Mouse (Mus musculus): ENCODE results near the gene Mief1.

Gene Mief1

DNA sequence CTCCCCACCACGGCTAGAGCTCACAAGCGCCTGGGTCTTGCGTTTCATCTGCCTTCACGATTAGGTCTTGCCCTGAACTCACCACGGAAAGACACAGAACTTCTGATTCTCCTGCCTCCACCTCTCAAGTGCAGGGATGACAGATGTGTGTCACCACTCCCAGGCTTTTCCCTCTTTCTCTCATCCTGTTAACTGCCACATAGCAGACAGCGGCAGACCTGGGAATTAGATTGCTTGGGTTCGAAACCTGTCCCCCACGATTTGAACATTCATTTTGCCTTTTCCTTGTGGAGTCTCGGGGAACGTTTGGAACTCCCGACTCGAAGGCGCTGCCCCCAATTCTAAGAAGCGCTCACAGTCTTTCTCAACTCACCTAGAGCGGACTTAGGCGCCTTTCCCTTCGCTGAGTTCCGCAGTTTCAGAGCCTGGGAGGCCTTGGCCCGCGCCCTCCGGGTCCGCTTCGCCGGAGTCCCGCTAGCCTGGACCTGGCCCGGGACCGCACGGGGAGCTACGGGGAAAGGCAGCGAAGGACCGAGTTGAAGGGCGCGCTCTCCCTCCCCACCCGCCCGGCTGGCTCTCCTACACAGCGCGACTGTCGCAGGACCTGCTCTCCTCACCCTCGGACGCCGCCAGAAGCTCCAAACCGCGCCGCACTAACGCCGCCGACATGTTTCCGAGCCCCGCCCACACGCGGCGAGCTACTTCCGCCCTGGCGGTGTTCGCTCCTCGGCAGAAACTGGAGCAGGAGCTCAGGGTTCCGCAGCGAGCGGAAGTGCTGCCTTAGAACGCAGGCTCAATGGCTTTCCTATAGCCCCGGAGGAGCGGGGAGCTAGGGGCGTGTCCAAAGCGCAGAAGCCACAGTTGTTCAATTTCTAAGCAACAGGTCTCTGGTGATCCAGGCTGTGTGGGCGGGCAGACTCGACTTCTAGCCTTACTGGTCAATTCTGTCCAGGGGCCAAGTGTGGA, 30.1 kb downstream of the Mief1 start, which contains the start of gene Rps19bp1:
TSS of gene Rps19bp1 (minus strand) at position 706 of the 966 bp plus-strand sequence.
- peak; percentile 81 to 87 for DNase-seq (ENCODE audit: low spot score in 2 of 2)

DNA sequence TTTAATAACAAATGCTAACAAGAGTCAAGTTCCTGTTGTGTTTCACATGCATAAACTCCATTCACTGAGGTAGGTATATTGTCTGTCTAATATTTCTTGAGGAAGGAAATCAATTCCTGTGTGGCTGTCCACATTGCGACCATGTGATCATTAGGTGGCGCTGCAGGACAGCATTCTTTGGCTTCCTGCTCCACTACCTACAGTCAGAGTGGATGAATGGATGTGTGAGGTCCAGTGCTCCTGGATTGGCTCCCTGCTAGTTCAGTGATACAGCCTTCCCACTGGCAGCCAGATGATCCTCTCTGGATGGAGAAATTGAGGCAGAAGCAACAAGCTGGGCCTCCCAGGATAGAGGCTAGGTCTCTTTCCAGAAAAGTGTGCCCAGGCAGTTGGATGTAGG, 32.5 kb downstream of the Mief1 start:
- DNase-seq (ENCODE audit: low spot score in 2 of 2) = peak in 1 of 2 experiments; percentile 65

DNA sequence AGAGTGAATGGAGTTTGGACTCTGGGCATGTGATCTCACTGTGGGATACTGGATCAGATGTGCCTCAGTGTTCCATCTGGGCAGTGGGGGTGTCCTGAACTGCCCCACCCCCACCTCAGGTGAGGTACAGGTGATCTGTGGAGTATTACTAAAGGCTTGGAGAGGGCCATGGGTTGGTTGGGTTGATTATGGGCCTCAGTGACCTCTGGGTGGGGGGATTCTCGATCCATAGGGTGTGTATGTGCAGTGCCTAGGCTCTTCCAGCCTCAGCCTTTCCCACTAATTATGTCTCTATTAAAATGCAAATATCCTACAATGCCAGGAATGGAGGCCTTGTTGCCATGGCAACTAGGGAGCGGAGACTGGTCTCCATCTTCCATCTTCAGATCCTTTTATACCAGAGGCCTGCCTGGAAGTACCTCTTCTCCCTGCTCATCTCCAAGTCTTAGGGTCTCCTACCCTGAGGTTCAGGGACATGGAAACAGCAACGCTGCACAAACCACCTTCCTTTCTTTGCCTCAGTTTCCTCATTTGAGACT, 38.1 kb downstream of the Mief1 start:
- no peak for DNase-seq (ENCODE audit: low spot score in 2 of 2)

GRCm38 (mm10) chr15:80277107-80277506, 43.3 kb downstream of the Mief1 start:
- DNase-seq (ENCODE audit: low spot score in 2 of 2) = no peak

DNA sequence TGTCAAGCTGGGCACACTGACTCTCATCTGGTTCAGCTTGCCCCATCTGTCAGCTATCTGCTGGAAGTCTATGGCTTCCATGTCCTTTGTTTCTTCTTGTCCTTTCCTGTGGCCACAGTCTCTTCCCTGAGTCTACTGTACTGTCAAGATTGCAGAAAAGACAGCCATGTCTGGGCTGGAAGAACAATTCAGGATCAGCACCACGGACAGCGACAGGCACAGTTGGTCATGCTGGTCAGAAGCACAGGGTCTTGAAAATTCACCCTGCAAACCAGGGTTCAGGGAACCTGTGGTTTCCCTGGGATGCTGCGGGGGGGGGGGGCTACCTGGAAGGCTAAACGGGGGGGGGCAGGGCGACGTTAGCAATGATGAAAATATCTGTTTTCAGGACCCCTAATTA, 43.8 kb downstream of the Mief1 start:
- peak in 1 of 2 experiments; percentile 34 for DNase-seq (ENCODE audit: low spot score in 2 of 2)

- no peak for DNase-seq (ENCODE audit: low spot score in 2 of 2)
These were observed 44.4 kb downstream of the Mief1 start for GRCm38 (mm10) chr15:80278121-80278759.

DNA sequence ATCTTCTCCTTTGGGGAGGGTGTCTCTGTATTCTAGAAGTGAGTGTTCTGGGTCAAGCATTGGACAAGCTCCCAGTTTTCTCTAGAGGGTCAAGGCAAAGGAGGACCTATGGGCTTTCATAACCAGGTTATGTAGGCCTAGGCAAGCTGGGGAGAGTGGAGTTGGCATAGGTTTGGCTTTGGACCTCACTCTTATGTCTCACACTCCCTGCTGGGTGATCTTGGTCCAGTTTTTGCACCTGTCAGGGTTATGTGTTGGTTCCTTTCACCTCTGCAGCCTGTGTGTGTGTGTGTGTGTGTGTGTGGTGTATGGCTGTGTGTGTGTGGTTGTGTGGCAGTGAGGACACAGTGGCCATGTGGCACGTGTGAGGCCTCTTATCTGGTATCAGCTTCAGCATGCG, 45.2 kb downstream of the Mief1 start:
- no peak for DNase-seq (ENCODE audit: low spot score in 2 of 2)

DNA sequence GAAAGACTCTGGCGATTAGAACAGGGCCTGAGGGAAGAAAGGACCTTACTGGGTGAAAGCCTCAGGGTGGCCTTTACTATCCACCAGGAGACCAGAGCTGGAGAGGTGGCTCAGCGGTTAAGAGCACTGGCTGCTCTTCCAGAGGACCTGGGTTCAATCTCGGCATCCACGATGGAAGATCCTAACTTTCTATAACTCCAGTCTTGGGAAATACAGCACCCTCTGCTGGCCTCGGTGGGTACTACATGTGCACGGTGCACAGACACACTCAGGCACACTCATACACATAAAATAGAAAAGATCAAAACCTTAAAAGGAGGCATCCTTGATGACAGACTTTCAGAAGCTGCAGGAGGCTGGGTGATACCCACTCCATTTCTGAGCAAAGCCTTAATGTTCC, 46.8 kb downstream of the Mief1 start:
- DNase-seq (ENCODE audit: low spot score in 2 of 2) = peak in 1 of 2 experiments; percentile 36

DNA sequence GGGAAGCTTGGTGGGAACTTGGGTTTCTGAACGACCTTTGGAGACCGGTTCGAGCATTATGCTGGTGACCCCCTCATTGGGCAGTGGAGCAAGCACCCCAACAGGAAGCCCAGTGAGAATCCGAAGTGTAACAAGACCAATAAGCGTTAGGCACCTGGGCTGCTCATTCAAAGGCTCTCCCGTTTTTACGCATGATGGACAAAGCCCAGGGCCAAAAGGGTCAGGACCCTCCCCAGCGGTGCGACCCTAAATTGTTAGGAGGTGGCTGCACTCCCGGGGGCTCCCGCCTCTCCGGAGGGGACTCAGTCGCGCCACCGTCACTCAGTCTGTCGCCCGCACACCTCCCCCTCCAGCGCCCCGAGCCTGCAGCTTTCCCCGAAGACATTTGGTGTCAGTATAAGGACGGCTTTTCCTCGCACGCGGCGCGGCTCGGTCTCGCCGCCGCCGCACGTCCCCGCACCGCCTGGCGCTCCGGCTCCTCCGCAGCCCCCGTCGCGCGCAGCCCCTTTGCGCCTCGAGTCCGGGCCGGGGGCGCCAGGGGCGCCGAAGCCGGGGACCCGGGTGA, 53.1 kb downstream of the Mief1 start, which contains the start of gene Cacna1i:
TSS of gene Cacna1i (plus strand) at position 388 of the 565 bp plus-strand sequence.
- DNase-seq (ENCODE audit: low spot score in 2 of 2) = no peak

DNA sequence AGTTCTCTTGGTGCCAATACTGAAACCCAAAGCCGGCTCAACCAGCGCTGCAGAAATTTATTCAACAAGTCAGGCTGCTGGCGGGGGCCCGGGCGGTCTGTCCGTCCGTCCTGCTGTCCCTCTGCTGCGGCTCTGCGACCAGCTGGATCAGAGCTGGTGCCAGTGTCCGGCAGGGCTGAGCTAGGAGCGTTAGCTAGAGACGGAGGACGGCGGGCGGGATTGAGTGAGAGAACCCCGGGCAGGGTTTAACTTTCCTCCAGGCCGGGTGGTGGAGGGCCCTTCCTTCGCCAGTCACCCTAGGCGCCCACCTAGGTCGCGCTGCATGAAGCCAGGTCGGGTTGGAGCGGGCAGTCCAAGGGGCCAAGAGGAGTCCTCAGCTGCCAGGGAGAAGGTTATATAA, 54.2 kb downstream of the Mief1 start:
- DNase-seq (ENCODE audit: low spot score in 2 of 2) = no peak

DNA sequence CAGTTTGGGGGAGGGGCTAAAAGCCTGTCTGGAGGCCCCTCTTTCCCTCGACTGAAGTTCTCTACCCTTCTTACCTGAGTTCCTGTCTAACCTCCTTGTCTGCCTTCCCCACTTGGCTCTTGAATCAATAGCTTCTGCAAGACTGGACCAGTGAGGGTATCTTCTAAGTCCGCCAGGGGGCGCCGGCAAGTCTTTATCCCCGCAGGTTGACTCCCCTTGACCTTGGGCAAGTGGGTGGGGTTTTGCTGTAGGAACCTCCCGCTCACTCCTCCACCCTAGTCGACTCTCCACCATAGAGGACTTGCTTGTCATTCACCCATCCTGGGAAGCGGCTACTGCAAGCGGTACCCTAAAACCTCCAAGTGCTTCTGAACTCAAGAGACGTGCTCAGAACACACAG, 55.6 kb downstream of the Mief1 start:
- peak; percentile 62 to 76 for DNase-seq (ENCODE audit: low spot score in 2 of 2)

DNA sequence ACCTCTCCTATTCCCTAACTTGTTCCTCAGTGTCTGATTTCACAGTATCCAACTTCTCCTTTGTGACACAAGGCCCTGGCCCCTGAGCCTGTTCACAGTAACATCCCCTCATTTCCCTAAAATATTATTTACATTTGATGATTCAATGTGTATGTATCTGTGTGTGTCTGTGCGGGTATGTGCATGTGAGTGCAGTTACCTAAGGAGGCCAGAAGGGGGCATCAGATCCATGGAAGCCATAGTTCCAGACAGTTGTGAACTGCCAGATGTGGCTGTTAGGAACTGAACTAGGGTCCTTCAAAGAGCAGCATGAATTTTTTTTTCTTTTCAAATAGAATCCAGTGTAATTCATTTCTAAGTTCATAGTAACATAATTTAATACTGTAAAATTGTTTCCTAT, 63.3 kb downstream of the Mief1 start:
- no peak for DNase-seq (ENCODE audit: low spot score in 2 of 2)
